Mouse (Mus musculus) megakaryocyte progenitor cell, adult 5-6 weeks (primary cell): ENCODE measurements around the gene 2900026A02Rik. TPM values are rescaled to one million over a fixed set of nuclear protein-coding genes. Genes with fewer than 3 reads are reported as not detected.
A peak's percentile ranks its signal among the peaks of the same experiment; 100 is the strongest.

Experiments
- ATAC-seq: replicated peaks from 2 replicates; pipeline ENCODE4 v1.8.0; 2016; ENCODE audit warnings: mild to moderate bottlenecking, moderate TSS enrichment, inconsistent platforms; ENCODE audit not compliant: poor library complexity
- total RNA-seq, 2 experiments: library from RNA; stranded (forward) in 1 of 2; stranded (reverse) in 1 of 2; fragments of 157-497, 149-512 nt in 1 of 2; fragments of 200-1000 nt in 1 of 2; gene quantifications; 2 replicates each; pipeline versions ENCODE4 v1.2.3 to v1.2.4; 2015 to 2017

The 2900026A02Rik gene
- total RNA-seq, 2 experiments from 2014 or later: 1.3 to 2.7 TPM

GRCm38 (mm10) chr5:113175976-113176375 lies 45.1 kb downstream of the 2900026A02Rik start:
- ATAC-seq: no peak

- peak; percentile 69 for ATAC-seq
Observed at GRCm38 (mm10) chr5:113174916-113175692, 45.9 kb downstream of the 2900026A02Rik start.

GRCm38 (mm10) chr5:113173318-113173717 lies 47.7 kb downstream of the 2900026A02Rik start:
- peak; percentile 82 for ATAC-seq

GRCm38 (mm10) chr5:113171968-113172578 lies 49.0 kb downstream of the 2900026A02Rik start:
- no peak for ATAC-seq

- peak; percentile 34 for ATAC-seq
Observed at GRCm38 (mm10) chr5:113170064-113170754, 50.8 kb downstream of the 2900026A02Rik start.

GRCm38 (mm10) chr5:113167733-113168132 lies 53.3 kb downstream of the 2900026A02Rik start:
- ATAC-seq: no peak

GRCm38 (mm10) chr5:113165481-113165880 lies 55.6 kb downstream of the 2900026A02Rik start:
- ATAC-seq: peak; percentile 18

GRCm38 (mm10) chr5:113164873-113165441 lies 56.1 kb downstream of the 2900026A02Rik start:
- peak; percentile 69 for ATAC-seq

- peak; percentile 42 for ATAC-seq
Observed at GRCm38 (mm10) chr5:113164448-113164847, 56.6 kb downstream of the 2900026A02Rik start.

GRCm38 (mm10) chr5:113163116-113163515 lies 57.9 kb downstream of the 2900026A02Rik start:
- ATAC-seq: peak; percentile 23

GRCm38 (mm10) chr5:113162699-113163098 lies 58.3 kb downstream of the 2900026A02Rik start:
- no peak for ATAC-seq

- no peak for ATAC-seq
Observed at GRCm38 (mm10) chr5:113161576-113161975, 59.5 kb downstream of the 2900026A02Rik start.

GRCm38 (mm10) chr5:113160320-113160719 lies 60.7 kb downstream of the 2900026A02Rik start:
- ATAC-seq: no peak

- no peak for ATAC-seq
Observed at GRCm38 (mm10) chr5:113158759-113159355, 62.2 kb downstream of the 2900026A02Rik start.

GRCm38 (mm10) chr5:113157588-113157987 lies 63.4 kb downstream of the 2900026A02Rik start:
- ATAC-seq: no peak

- ATAC-seq: peak; percentile 42
Observed at GRCm38 (mm10) chr5:113157006-113157405, 64.0 kb downstream of the 2900026A02Rik start.

- peak; percentile 56 for ATAC-seq
Observed at GRCm38 (mm10) chr5:113155133-113155532, 65.9 kb downstream of the 2900026A02Rik start.

GRCm38 (mm10) chr5:113154441-113154840 lies 66.6 kb downstream of the 2900026A02Rik start:
- no peak for ATAC-seq

GRCm38 (mm10) chr5:113153508-113153830 lies 67.6 kb downstream of the 2900026A02Rik start:
- ATAC-seq: no peak

- ATAC-seq: no peak
Observed at GRCm38 (mm10) chr5:113152663-113153507, 68.2 kb downstream of the 2900026A02Rik start.
